Mouse (Mus musculus) cerebellum, adult 2 months (tissue): ENCODE data around the gene Dynlt1b.
"Not testable (repeated sequence)": the region's sequence is repeated elsewhere in the genome, so short reads cannot be mapped to it uniquely, and the experiment has no call there.

Experiments
- CTCF ChIP-seq: fragments of 200-500 bp; IDR thresholded peaks from 2 replicates; pipeline ENCODE4 v1.5.1; 2011; ENCODE audit warnings: low read depth, mild to moderate bottlenecking, control low read depth, low read length, moderate library complexity, borderline replicate concordance; ENCODE audit not compliant: insufficient read depth
- POLR2A ChIP-seq: fragments of 200-500 bp; IDR thresholded peaks from 2 replicates; pipeline ENCODE4 v1.6.1; 2011; ENCODE audit warnings: low read length, control low read depth, borderline replicate concordance; ENCODE audit not compliant: insufficient read depth

DNA sequence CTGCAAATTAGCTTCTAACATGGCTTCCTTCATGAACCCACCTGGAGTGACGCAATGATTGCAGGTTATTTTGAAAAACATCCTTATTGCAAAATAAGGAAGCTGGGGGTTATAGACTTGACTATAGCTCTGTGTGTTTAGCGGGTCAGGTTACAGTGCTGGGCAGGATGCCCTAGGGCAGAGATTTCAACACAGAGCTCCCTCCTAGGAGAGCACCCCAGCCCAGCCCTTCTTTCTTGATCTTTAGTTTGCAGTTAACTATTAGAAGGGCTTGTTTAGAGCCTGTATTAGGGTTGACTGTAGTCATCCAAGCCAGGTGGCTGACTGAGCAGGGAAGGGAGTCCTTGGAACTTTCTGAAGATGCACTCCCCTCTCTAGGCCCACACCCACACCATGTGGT, 22.9 kb upstream of the Dynlt1b start:
- not testable (repeated sequence) for TF ChIP-seq CTCF, POLR2A
